Mouse (Mus musculus): ENCODE data around the gene Stac3. TPM values are rescaled to one million over a fixed set of nuclear protein-coding genes. Genes with fewer than 3 reads are reported as not detected.
A peak's percentile ranks its signal among the peaks of the same experiment; 100 is the strongest.

Stac3 gene
- polyA plus RNA-seq, 1 experiment = 0.05 TPM

DNA sequence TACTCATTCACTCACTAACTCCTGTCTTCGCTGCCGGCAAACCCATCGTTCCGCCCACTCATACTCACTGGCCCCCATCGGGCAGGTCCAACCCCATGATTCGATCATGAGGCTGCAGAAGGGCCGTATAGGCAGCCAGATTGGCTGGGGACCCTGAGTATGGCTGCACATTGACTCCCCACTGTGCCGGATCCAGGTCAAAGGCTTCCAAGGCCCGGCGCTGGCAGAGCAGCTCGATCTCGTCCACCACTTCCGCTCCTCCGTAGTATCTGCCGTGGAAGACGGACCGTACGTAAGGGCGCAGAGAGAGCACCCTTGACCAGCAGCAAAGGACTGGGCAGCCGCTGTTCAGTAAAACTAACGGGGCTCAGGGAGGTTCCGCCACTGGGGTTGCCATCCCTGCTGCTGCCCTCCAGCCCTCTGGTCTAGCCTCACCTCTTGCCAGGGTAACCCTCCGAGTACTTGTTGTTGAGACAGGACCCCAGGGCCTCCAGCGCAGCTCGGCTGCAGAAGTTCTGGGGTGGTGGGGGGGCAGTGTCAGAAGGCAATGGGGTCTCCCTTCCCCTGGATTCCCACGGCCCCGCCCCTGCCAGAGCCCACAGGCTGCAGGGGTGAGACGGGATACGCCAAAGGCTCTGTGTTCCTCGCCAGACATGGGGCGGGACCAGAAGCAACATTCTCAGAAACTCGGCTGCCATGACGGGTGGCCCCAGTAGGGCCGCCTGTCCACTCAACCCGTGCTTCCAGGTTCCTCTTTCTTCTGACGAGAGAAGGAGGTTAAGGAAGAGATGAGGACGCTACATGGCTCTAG is 18.6 kb downstream of the Stac3 start:
- TF ChIP-seq TAL1 (IDR thresholded peaks at IDR 0.05; ENCODE audit: low read length) (no peak), GATA1 (IDR thresholded peaks at IDR 0.05; ENCODE audit: low read length) (no peak)
- H3K4me3 ChIP-seq (replicated peaks) = peak overlapping the region; percentile 82
- H3K27me3 ChIP-seq (ENCODE audit: control insufficient read depth) = peaks cover 42% of the 10 kb centered on the region
- peaks cover 6% of the 10 kb centered on the region; the same call in 1 of the 2 replicates for H3K9me3 ChIP-seq (ENCODE audit: control insufficient read depth, low read length)
- peaks cover 70% of the 10 kb centered on the region for H3K4me1 ChIP-seq (ENCODE audit: control insufficient read depth)
- H3K36me3 ChIP-seq (ENCODE audit: control insufficient read depth) = peaks cover 49% of the 10 kb centered on the region

DNA sequence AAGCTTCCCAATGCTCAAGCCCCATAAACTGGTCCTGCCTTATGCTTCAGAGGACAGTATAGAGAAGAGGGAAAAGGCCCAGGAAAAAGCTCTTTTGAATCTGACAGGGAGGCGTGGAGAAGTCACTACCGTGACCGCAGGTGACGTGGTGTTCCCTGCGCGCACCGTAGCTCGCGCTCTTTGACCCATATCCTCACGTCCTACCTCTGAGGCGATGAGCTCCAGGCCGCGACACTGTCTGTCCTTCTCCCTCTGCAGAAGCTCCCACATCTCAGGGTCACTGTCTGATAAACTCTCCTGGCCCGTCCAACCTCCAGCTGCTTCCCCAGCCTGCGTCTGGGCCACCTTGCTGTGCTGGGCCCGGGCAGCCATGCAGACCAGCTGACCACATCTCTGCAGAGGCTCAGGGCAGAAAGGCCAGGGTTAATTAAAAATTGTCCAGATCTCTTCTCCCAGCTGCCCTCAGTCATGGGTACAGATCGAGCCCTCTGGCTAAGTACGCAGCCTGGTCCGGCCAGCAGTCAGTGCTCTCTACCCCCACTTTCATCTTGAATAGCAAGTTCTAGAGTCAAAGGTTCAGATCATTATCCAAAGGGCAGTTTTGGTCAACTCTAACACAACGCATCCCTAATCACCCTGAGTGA is 19.4 kb downstream of the Stac3 start:
- Histone ChIP-seq H3K4me3 (replicated peaks) (peak overlapping the region; percentile 82), H3K27me3 (ENCODE audit: control insufficient read depth) (peaks cover 42% of the 10 kb centered on the region), H3K36me3 (ENCODE audit: control insufficient read depth) (peaks cover 49% of the 10 kb centered on the region), H3K4me1 (ENCODE audit: control insufficient read depth) (peaks cover 62% of the 10 kb centered on the region), H3K9me3 (ENCODE audit: control insufficient read depth, low read length) (peaks cover 6% of the 10 kb centered on the region; the same call in 1 of the 2 replicates)
- TF ChIP-seq TAL1 (IDR thresholded peaks at IDR 0.05; ENCODE audit: low read length) (no peak), GATA1 (IDR thresholded peaks at IDR 0.05; ENCODE audit: low read length) (no peak)

DNA sequence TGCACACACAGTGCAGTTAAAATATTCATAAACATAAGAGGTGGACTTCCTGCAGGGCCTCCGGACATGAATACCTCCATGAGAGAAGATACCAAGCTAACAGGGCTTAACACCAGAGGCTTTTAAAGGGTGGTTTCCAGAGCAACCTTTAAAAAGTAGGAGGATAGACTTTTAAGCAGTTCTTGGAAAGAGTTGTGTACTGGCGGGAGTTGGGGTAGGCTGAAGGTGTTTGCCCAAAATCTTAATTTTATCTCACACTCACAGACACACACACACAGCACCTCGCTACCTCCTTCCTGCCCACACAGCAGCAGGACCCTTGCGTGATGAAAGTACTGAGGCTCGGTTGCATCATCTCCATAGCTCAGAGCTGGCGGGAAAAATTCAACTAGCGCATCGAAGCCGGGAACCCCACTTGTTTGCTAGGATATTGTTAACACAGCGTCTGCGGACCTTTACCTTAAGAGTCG is 20.2 kb downstream of the Stac3 start:
- Histone ChIP-seq H3K9me3 (ENCODE audit: control insufficient read depth, low read length) (peaks cover 9% of the 10 kb centered on the region; the same call in 1 of the 2 replicates), H3K27me3 (ENCODE audit: control insufficient read depth) (peaks cover 42% of the 10 kb centered on the region), H3K4me1 (ENCODE audit: control insufficient read depth) (peaks cover 58% of the 10 kb centered on the region), H3K4me3 (replicated peaks) (peak overlapping the region; percentile 82), H3K36me3 (ENCODE audit: control insufficient read depth) (peaks cover 48% of the 10 kb centered on the region)
- no peak for TF ChIP-seq TAL1 (IDR thresholded peaks at IDR 0.05; ENCODE audit: low read length)

DNA sequence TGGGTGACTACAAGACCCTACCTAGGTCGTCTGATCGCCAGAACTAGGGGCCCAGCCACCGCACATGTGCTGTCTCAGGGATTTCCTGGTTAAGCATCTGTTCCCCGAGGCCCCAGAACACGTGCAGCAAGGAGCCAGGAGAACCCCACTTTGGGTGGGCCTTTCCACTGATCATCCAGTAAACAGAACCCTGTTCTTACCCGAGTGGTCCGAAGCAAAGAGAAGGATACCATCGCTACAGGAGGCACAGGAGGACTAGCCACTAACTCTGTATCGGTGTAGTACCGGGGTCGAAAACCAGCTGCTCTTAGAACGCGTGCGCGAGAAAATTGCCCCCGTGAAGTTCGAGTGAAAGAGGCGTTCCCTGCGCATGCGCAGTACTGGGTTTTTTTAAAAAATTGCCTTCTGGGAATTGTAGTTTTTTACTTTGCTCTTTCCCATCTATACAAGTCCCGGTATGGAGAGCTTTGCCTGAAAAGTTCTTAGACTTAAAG is 20.6 kb downstream of the Stac3 start, which contains the start of gene Shmt2:
Shmt2 (minus strand) TSS at position 357 of the 494 bp plus-strand sequence.
- H3K27me3 ChIP-seq (ENCODE audit: control insufficient read depth) = peaks cover 44% of the 10 kb centered on the region
- no peak for TF ChIP-seq TAL1 (IDR thresholded peaks at IDR 0.05; ENCODE audit: low read length)
- TF ChIP-seq GATA1 (IDR thresholded peaks at IDR 0.05; ENCODE audit: low read length) = no peak
- H3K9me3 ChIP-seq (ENCODE audit: control insufficient read depth, low read length) = peaks cover 9% of the 10 kb centered on the region; the same call in 1 of the 2 replicates
- peaks cover 54% of the 10 kb centered on the region for H3K4me1 ChIP-seq (ENCODE audit: control insufficient read depth)
- H3K4me3 ChIP-seq (replicated peaks) = peak within 1 kb of the TSS; percentile 82
- H3K36me3 ChIP-seq (ENCODE audit: control insufficient read depth) = peaks cover 43% of the 10 kb centered on the region

DNA sequence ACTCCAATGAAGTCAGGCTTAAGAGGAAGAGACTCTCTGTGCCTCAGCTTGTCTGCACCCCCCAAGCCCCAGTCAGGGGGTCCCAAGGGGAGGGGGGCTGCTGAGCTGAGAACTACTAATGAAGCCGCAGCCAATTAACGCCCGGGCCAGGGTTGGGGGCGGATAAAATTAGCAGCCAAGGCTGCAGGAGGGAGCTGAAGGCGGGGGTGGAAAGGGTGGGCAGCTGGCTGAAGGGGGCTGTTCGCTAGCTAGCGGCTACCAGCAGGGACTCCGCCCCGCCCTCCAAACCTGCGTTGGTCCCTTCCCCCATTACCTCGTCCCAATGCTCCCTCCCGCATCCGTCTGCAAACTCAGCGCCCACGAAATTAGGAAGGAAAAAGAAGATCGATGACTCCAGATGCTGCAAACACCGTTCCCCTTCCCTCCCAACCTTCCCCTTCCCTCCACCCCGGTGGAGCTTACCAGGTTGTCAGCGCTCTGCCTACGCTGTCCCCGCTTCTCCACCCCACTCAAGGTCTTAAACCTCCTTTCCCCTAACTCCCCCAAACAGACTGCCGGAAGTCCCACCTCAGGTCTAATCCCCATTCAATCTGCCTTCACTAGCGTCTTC is 23.3 kb downstream of the Stac3 start:
- H3K36me3 ChIP-seq (ENCODE audit: control insufficient read depth) = peaks cover 17% of the 10 kb centered on the region
- TF ChIP-seq GATA1 (IDR thresholded peaks at IDR 0.05; ENCODE audit: low read length) (no peak), TAL1 (IDR thresholded peaks at IDR 0.05; ENCODE audit: low read length) (no peak)

DNA sequence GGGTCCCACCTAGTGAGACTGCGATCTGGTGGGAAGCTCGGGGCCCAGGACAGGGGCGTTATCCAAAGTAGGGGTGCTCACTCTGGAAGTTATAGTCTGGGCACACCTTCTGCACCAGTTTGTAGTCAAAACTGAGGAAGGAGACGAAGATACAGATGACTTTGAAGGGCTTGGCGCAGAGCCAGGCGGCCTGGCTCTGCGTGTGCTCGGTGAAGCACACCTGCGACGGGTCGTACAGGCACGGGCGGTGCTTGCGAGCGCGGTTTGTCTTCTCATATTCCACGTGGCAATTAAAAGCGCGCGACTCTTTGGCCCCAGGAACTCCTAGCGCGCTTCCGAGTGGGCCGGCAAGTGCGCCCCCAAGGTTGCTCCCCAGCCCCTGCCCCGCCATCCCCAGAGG is 24.6 kb downstream of the Stac3 start:
- H3K4me3 ChIP-seq (replicated peaks) = no peak overlapping the region
- H3K27me3 ChIP-seq (ENCODE audit: control insufficient read depth) = peaks cover 83% of the 10 kb centered on the region
- peaks cover 7% of the 10 kb centered on the region; the same call in 1 of the 2 replicates for H3K9me3 ChIP-seq (ENCODE audit: control insufficient read depth, low read length)
- H3K4me1 ChIP-seq (ENCODE audit: control insufficient read depth) = peaks cover 22% of the 10 kb centered on the region
- H3K36me3 ChIP-seq (ENCODE audit: control insufficient read depth) = peaks cover 4% of the 10 kb centered on the region
- TF ChIP-seq TAL1 (IDR thresholded peaks at IDR 0.05; ENCODE audit: low read length) = no peak
- TF ChIP-seq GATA1 (IDR thresholded peaks at IDR 0.05; ENCODE audit: low read length) = no peak

More for the DNA sequence above, 23.3 kb downstream of the Stac3 start:
- peaks cover 70% of the 10 kb centered on the region for H3K27me3 ChIP-seq (ENCODE audit: control insufficient read depth)
- H3K4me3 ChIP-seq (replicated peaks) = no peak overlapping the region
- H3K9me3 ChIP-seq (ENCODE audit: control insufficient read depth, low read length) = peaks cover 9% of the 10 kb centered on the region; the same call in 1 of the 2 replicates
- H3K4me1 ChIP-seq (ENCODE audit: control insufficient read depth) = peaks cover 35% of the 10 kb centered on the region

DNA sequence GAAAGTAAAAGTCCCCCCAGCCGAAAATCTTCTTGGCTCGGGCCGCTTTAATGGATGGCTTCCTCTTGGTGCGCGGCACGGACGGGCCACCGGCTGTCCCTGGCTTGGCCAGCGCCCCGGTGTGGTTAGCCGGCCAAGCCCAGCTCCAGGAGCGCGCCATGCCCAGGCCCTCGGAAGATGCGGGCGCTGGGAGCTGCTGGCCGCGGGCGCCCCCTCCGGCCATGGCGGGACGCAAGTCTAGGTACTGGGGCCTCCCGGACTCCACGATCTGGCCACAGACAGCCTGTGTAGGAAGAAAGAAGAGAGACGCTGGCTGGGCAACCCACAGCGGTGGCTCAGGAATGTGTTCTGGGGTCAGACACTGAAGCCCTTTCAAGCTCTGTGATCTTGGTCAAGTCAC is 25.2 kb downstream of the Stac3 start:
- Histone ChIP-seq H3K9me3 (ENCODE audit: control insufficient read depth, low read length) (peaks cover 7% of the 10 kb centered on the region; the same call in 1 of the 2 replicates), H3K4me3 (replicated peaks) (no peak overlapping the region), H3K27me3 (ENCODE audit: control insufficient read depth) (peaks cover 89% of the 10 kb centered on the region), H3K36me3 (ENCODE audit: control insufficient read depth) (no peaks in the 10 kb centered on the region), H3K4me1 (ENCODE audit: control insufficient read depth) (peaks cover 15% of the 10 kb centered on the region)
- TF ChIP-seq GATA1 (IDR thresholded peaks at IDR 0.05; ENCODE audit: low read length) = no peak
- no peak for TF ChIP-seq TAL1 (IDR thresholded peaks at IDR 0.05; ENCODE audit: low read length)

DNA sequence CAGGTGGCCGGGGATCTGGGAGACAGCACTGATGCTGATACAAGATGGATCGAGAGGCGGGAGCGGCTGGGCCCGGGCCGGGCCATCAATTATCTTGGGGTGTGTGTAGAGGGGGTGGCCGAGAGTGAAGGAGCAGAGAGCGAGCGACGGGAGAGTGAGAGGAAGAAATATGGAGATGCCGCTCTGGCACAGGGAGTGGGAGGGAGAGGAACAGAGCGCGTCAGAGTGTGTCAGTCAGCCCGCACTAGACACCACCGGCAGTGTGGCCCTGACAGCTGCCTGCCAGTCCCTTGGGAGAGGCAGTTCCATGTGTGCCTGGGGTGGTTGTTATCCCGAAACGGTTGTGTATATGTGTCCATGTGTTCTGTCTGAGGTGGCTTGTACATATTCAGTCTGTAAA is 26.0 kb downstream of the Stac3 start:
- Histone ChIP-seq H3K4me1 (ENCODE audit: control insufficient read depth) (peaks cover 10% of the 10 kb centered on the region), H3K9me3 (ENCODE audit: control insufficient read depth, low read length) (peaks cover 7% of the 10 kb centered on the region; the same call in 1 of the 2 replicates), H3K36me3 (ENCODE audit: control insufficient read depth) (no peaks in the 10 kb centered on the region), H3K27me3 (ENCODE audit: control insufficient read depth) (peaks cover 97% of the 10 kb centered on the region), H3K4me3 (replicated peaks) (no peak overlapping the region)
- no peak for TF ChIP-seq GATA1 (IDR thresholded peaks at IDR 0.05; ENCODE audit: low read length)
- no peak for TF ChIP-seq TAL1 (IDR thresholded peaks at IDR 0.05; ENCODE audit: low read length)
